Mouse (Mus musculus) intestine, postnatal 0 days (tissue): ENCODE measurements around the gene Enpp1. TPM values are rescaled to one million over a fixed set of nuclear protein-coding genes. Genes with fewer than 3 reads are reported as not detected.

Source experiments
- ATAC-seq: fragments of 200-750 bp; cut with Nextera tagmentation; 2 replicates; pipeline ENCODE4 v1.8.0; 2017; ENCODE audit warnings: mild to moderate bottlenecking, moderate TSS enrichment, moderate library complexity
- H3K27ac ChIP-seq: fragments of 300-500 bp; sonication (generic); 2 replicates; pipeline ENCODE4 v1.5.1; 2014; ENCODE audit warnings: mild to moderate bottlenecking, low read depth, low read length, moderate library complexity
- H3K27me3 ChIP-seq: fragments of 300-500 bp; sonication (generic); replicated peaks from 2 replicates; pipeline ENCODE4 v1.6.1; 2014; ENCODE audit warnings: low read length, mixed read lengths; ENCODE audit not compliant: control insufficient read depth, insufficient read depth
- H3K36me3 ChIP-seq: fragments of 300-500 bp; sonication (generic); 2 replicates; pipeline ENCODE4 v1.6.1; 2014; ENCODE audit warnings: mild to moderate bottlenecking, moderate library complexity; ENCODE audit not compliant: control insufficient read depth, insufficient read depth
- H3K4me1 ChIP-seq: fragments of 300-500 bp; sonication (generic); replicated peaks from 2 replicates; pipeline ENCODE4 v1.6.1; 2014; ENCODE audit warnings: antibody characterized with exemption, low read length, mixed read lengths; ENCODE audit not compliant: control insufficient read depth, insufficient read depth
- H3K4me2 ChIP-seq: fragments of 300-500 bp; sonication (generic); replicated peaks from 2 replicates; pipeline ENCODE4 v1.6.1; 2014; ENCODE audit warnings: low read depth, mild to moderate bottlenecking, moderate library complexity
- H3K4me3 ChIP-seq: fragments of 300-500 bp; sonication (generic); 2 replicates; pipeline ENCODE4 v1.5.1; 2014; ENCODE audit warnings: low read depth, low read length
- H3K9ac ChIP-seq: fragments of 300-500 bp; sonication (generic); 2 replicates; pipeline ENCODE4 v1.6.1; 2014; ENCODE audit warnings: mild to moderate bottlenecking, low read depth, low read length
- H3K9me3 ChIP-seq: fragments of 300-500 bp; sonication (generic); 2 replicates; pipeline ENCODE4 v1.6.1; 2016; ENCODE audit warnings: mixed run types; ENCODE audit not compliant: control insufficient read depth
- CTCF ChIP-seq: sonication (generic); IDR thresholded peaks from 2 replicates; pipeline ENCODE4 v1.5.1; 2016; ENCODE audit warnings: low read depth, mild to moderate bottlenecking, control low read depth, antibody characterized with exemption, moderate library complexity
- WGBS: fragments of 180-500 bp; shearing (Covaris S2); extraction: QIAGEN DNeasy Blood & Tissue Kit; methylation state at CpG from one replicate; pipeline ENCODE4 v1.1.7; 2014; 5-methylcytosine and 5-hydroxymethylcytosine counted together
- polyA plus RNA-seq: library from polyadenylated mRNA; unstranded; fragments of >200 nt; fragmentation: Nextera tagmentation; extraction: Ambion mirVana; gene quantifications from 2 replicates; pipeline ENCODE4 v1.2.1, GENCODE M21; 2015

Gene Enpp1
- polyA plus RNA-seq, 1 experiment from 2014 or later = 14.1 TPM

DNA sequence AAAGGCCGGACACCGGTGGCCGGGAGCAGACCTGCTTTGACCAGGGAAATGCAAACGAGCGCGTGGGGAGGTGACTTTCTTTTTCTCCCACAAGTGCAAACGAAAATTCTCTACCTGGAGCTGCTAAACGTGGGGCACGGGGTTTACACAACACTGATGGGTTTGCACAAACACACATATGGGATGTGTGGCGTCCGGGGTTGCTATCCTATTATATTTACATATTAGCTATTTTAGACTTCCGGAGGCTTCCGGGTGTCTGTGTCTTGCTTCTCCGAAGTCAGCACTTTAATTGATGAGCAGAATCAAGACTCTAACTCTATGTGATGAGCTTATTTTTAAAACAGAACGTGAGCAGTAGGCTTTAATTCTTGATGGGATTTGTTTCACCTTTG lies 405 bp upstream of the Enpp1 start:
- H3K9ac ChIP-seq = peak overlapping the region; percentile 75
- no peak overlapping the region for H3K27ac ChIP-seq
- H3K4me3 ChIP-seq = peak overlapping the region; percentile 83
- 8% methylated on average over 15 of the region's 15 CpGs for WGBS
- ATAC-seq = 0 out of 2 replicates have a peak, but pooled peaks have one; percentile 27
- no peaks in the 10 kb centered on the region for H3K9me3 ChIP-seq
- no peaks in the 10 kb centered on the region for H3K27me3 ChIP-seq
- TF ChIP-seq CTCF = no peak
- peak overlapping the region; percentile 100 for H3K4me2 ChIP-seq
- no peaks in the 10 kb centered on the region for H3K36me3 ChIP-seq
- H3K4me1 ChIP-seq = 0 out of 2 replicates have a peak, but pooled peaks cover 2% of the 10 kb centered on the region

DNA sequence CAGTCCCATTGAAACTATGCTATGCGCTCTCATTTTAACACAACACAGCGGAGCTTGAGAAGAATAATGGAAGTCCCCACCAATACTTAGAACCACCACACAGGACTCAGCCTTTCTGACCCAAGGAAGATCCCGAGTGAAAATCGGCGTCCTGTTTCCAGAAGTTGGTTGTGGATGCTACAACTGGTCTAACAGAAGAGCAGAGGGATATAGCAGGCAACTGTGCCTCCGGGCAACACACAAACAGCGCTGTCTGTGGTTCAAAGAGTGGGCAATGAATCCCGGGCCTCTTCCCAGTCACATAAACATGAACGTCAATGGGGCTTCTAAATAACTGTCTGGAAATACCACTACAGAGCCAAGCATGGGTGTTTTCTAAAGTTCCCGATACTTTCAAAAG lies 888 bp downstream of the Enpp1 start:
- no peak for ATAC-seq
- 0 out of 2 replicates have a peak, but pooled peaks cover 2% of the 10 kb centered on the region for H3K4me1 ChIP-seq
- H3K4me3 ChIP-seq = peak overlapping the region; percentile 83
- H3K36me3 ChIP-seq = no peaks in the 10 kb centered on the region
- peak overlapping the region; percentile 100 for H3K4me2 ChIP-seq
- 8% methylated on average over 10 of the region's 10 CpGs for WGBS
- H3K27me3 ChIP-seq = no peaks in the 10 kb centered on the region
- no peaks in the 10 kb centered on the region for H3K9me3 ChIP-seq
- TF ChIP-seq CTCF = no peak
- no peak overlapping the region for H3K27ac ChIP-seq
- H3K9ac ChIP-seq = peak overlapping the region; percentile 75

DNA sequence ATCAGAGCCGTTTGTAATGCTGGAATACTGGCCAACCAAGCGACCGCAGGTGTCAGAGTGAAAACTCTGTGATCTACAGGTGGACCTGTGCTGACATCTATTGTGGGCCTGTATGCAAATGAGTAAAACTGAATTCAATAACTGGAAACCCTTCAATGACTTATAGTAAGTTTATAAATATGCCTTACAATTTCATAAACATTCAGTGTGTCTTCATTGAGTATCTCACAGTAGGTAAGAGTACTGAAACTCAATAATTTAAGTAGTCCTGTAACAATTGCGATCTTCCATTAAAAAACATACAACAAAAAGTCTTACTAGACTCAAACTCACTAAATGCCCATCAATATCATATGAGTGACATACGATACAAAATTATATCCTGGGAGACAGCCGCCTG lies 1.6 kb downstream of the Enpp1 start:
- Histone ChIP-seq H3K27me3 (no peaks in the 10 kb centered on the region), H3K4me3 (no peak overlapping the region), H3K9ac (no peak overlapping the region), H3K4me1 (0 out of 2 replicates have a peak, but pooled peaks cover 2% of the 10 kb centered on the region), H3K27ac (no peak overlapping the region), H3K9me3 (no peaks in the 10 kb centered on the region), H3K36me3 (no peaks in the 10 kb centered on the region), H3K4me2 (peak overlapping the region; percentile 100; the same call in 1 of the 2 replicates)
- WGBS = 89% methylated on average over 6 of the region's 6 CpGs
- no peak for TF ChIP-seq CTCF
- ATAC-seq = no peak

DNA sequence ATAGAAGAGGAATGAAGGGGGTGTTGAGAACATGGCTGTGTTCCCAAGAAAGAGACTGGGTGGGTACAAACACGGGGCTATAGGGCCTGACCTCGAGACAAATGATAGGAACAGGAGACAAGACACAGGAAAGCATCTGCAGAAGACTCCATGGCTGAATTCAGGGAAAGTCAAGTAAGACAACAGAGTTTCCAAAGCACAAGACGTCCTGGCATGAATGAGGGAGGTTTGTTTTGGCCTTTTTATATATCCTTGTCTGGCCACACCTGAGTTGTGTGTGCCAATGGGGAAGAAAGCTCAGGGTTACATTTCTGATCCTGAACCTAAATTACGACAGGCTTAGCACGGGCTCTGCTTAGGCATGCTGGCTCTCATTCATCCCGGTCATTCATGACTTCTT lies 4.2 kb downstream of the Enpp1 start:
- H3K27me3 ChIP-seq = no peaks in the 10 kb centered on the region
- no peaks in the 10 kb centered on the region for H3K9me3 ChIP-seq
- H3K27ac ChIP-seq = no peak overlapping the region
- H3K36me3 ChIP-seq = no peaks in the 10 kb centered on the region
- no peak for ATAC-seq
- 79% methylated on average over 6 of the region's 6 CpGs for WGBS
- H3K4me2 ChIP-seq = no peak overlapping the region
- H3K4me1 ChIP-seq = 0 out of 2 replicates have a peak, but pooled peaks cover 6% of the 10 kb centered on the region
- TF ChIP-seq CTCF = no peak
- H3K4me3 ChIP-seq = no peak overlapping the region
- H3K9ac ChIP-seq = no peak overlapping the region

DNA sequence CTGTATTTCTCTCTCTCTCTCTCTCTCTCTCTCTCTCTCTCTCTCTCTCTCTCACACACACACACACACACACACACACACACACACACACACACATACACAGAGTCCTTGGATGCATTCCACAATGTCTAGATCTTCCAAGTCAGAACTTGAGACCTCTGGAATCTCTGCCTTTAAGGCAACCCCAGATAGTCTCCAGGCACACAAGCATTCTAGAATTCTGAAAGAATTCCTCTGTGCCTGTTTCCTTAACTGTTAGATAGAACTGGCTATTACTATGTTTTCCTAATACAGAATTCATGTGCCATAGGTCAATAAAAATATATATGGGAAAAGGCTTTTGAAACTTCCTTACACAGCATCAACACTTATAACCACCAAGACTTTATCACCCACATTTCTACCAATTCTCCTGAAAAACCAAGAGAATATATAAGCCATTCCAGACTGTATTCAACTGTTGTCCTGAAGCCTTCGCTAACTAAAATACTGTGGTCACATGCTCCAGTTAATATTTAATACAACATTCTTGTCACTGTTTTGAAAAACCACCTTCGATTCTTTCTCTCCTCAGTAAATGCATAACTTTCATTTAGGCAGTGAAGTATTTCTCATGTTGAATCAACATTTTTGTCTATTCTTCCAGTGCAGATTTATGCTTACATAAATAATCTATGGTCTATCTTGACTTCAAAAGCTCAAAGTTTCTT lies 5.4 kb downstream of the Enpp1 start:
- Histone ChIP-seq H3K4me2 (peak overlapping the region; percentile 1; the same call in 1 of the 2 replicates), H3K4me3 (no peak overlapping the region), H3K9ac (no peak overlapping the region), H3K4me1 (0 out of 2 replicates have a peak, but pooled peaks cover 7% of the 10 kb centered on the region), H3K9me3 (no peaks in the 10 kb centered on the region), H3K27ac (no peak overlapping the region), H3K36me3 (no peaks in the 10 kb centered on the region), H3K27me3 (no peaks in the 10 kb centered on the region)
- no peak for ATAC-seq
- 29% methylated on average over 2 of the region's 2 CpGs for WGBS
- TF ChIP-seq CTCF = no peak

DNA sequence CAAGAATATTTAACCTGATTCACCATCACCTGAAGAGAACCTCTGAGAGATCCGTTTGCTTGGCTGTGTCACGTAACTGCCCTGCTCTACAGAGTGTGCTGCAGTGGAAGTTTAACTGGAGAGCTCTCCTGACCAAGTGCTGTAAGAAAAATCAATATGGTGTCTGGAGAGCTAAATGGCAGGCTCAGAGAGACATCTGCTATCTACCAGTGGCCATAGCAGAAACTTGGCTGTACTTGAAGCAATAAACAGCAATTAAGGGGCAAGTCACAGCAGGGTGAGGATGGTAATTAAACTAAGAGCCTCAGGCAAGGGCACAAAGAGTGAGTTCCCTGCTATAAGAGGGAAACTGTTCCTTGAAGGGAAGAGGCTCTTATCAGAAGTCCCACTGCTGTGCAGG lies 9.3 kb downstream of the Enpp1 start:
- WGBS = 45% methylated on average over 2 of the region's 2 CpGs
- Histone ChIP-seq H3K9ac (no peak overlapping the region), H3K36me3 (no peaks in the 10 kb centered on the region), H3K4me1 (0 out of 2 replicates have a peak, but pooled peaks cover 5% of the 10 kb centered on the region), H3K4me2 (no peak overlapping the region), H3K27me3 (no peaks in the 10 kb centered on the region), H3K27ac (no peak overlapping the region), H3K4me3 (no peak overlapping the region), H3K9me3 (no peaks in the 10 kb centered on the region)
- ATAC-seq = peak; percentile 43
- no peak for TF ChIP-seq CTCF
